Mouse (Mus musculus) heart, embryonic 14.5 days (tissue): ENCODE data around the gene Nsrp1. TPM values are rescaled to one million over a fixed set of nuclear protein-coding genes. Genes with fewer than 3 reads are reported as not detected.
"Not testable (repeated sequence)": the region's sequence is repeated elsewhere in the genome, so short reads cannot be mapped to it uniquely, and the experiment has no call there.

Experiments
- ATAC-seq: fragments of 200-750 bp; cut with Nextera tagmentation; 2 replicates; pipeline ENCODE4 v1.8.0; 2017; ENCODE audit warnings: low read depth, moderate TSS enrichment; ENCODE audit not compliant: insufficient number of reproducible peaks, insufficient read depth, low FRiP score
- H3K27ac ChIP-seq, 2 experiments: fragments of 200-500 bp in 1 of 2; fragments of 300-500 bp in 1 of 2; sonication (generic) in 1 of 2; replicated peaks in 1 of 2; 2 replicates each; pipeline ENCODE4 v1.5.1; 2012 to 2014; ENCODE audit warnings: low read depth in 2 of 2, low read length in 2 of 2, control low read depth in 1 of 2, mild to moderate bottlenecking in 1 of 2, mixed read lengths in 1 of 2; ENCODE audit not compliant: control insufficient read depth in 1 of 2, insufficient read depth in 1 of 2
- H3K27me3 ChIP-seq: fragments of 300-500 bp; sonication (generic); 2 replicates; pipeline ENCODE4 v1.6.1; 2014; ENCODE audit warnings: mild to moderate bottlenecking, low read length, control low read depth; ENCODE audit not compliant: control insufficient read depth, insufficient read depth
- H3K36me3 ChIP-seq: fragments of 300-500 bp; sonication (generic); 2 replicates; pipeline ENCODE4 v1.6.1; 2014; ENCODE audit warnings: mild to moderate bottlenecking, control low read depth, low read length, mixed read lengths; ENCODE audit not compliant: control insufficient read depth, insufficient read depth
- H3K4me1 ChIP-seq, 2 experiments: fragments of 200-500 bp in 1 of 2; fragments of 300-500 bp in 1 of 2; sonication (generic) in 1 of 2; 2 replicates each; pipeline ENCODE4 v1.6.1; 2012 to 2014; ENCODE audit warnings: low read length in 2 of 2, control low read depth in 1 of 2, mixed read lengths in 1 of 2; ENCODE audit not compliant: control insufficient read depth in 2 of 2, insufficient read depth in 2 of 2
- H3K4me2 ChIP-seq: fragments of 300-500 bp; sonication (generic); 2 replicates; pipeline ENCODE4 v1.6.1; 2014; ENCODE audit warnings: mild to moderate bottlenecking, low read length
- H3K4me3 ChIP-seq, 2 experiments: fragments of 200-500 bp in 1 of 2; fragments of 300-500 bp in 1 of 2; sonication (generic) in 1 of 2; 2 replicates each; pipeline ENCODE4 v1.5.1; 2012 to 2014; ENCODE audit warnings: low read length in 2 of 2, mild to moderate bottlenecking in 2 of 2, control low read depth in 1 of 2, low read depth in 1 of 2, moderate library complexity in 1 of 2; ENCODE audit not compliant: control insufficient read depth in 1 of 2, insufficient read depth in 1 of 2
- H3K9ac ChIP-seq: fragments of 300-500 bp; sonication (generic); 2 replicates; pipeline ENCODE4 v1.6.1; 2014; ENCODE audit warnings: mild to moderate bottlenecking, low read length
- H3K9me3 ChIP-seq: fragments of 300-500 bp; sonication (generic); 2 replicates; pipeline ENCODE4 v1.6.1; 2016; ENCODE audit warnings: low read length, control low read depth; ENCODE audit not compliant: control insufficient read depth
- WGBS: fragments of 180-500 bp; shearing (Covaris S2); extraction: QIAGEN DNeasy Blood & Tissue Kit; methylation state at CpG from one replicate; pipeline ENCODE4 v1.1.7; 2014; 5-methylcytosine and 5-hydroxymethylcytosine counted together
- polyA plus RNA-seq: library from polyadenylated mRNA; unstranded; fragments of >200 nt; fragmentation: Nextera tagmentation; extraction: Ambion mirVana; gene quantifications from 2 replicates; pipeline ENCODE4 v1.2.1, GENCODE M21; 2014

The Nsrp1 gene
- polyA plus RNA-seq, 1 experiment from 2014 or later, result 48.0 TPM

GRCm38 (mm10) chr11:77079361-77079760, 1.1 kb upstream of the Nsrp1 start:
- Histone ChIP-seq H3K36me3 (peaks cover 21% of the 10 kb centered on the region), H3K27me3 (peaks cover 8% of the 10 kb centered on the region), H3K4me3 (no peak overlapping the region), H3K9me3 (no peaks in the 10 kb centered on the region), H3K27ac (no peak overlapping the region), H3K9ac (no peak overlapping the region), H3K4me1 (0 out of 4 replicates have a peak, but pooled peaks cover 0 to 2% of the 10 kb centered on the region in 2 experiments), H3K4me2 (no peak overlapping the region)
- 91% methylated on average over 1 of the region's 1 CpGs for WGBS
- ATAC-seq, result no peak

GRCm38 (mm10) chr11:77077792-77078191, 443 bp downstream of the Nsrp1 start:
- peak overlapping the region; percentile 74 to 89 for H3K4me3 ChIP-seq
- H3K9ac ChIP-seq, result peak overlapping the region; percentile 92
- 0 out of 4 replicates have a peak, but pooled peaks cover 0 to 2% of the 10 kb centered on the region in 2 experiments for H3K4me1 ChIP-seq
- H3K27ac ChIP-seq, result peak overlapping the region; percentile 77 to 86
- peaks cover 34% of the 10 kb centered on the region for H3K36me3 ChIP-seq
- H3K9me3 ChIP-seq, result no peaks in the 10 kb centered on the region
- WGBS, result 2% methylated on average over 16 of the region's 16 CpGs
- H3K4me2 ChIP-seq, result peak overlapping the region; percentile 77
- ATAC-seq, result no peak
- H3K27me3 ChIP-seq, result peaks cover 8% of the 10 kb centered on the region

GRCm38 (mm10) chr11:77077331-77077730, 904 bp downstream of the Nsrp1 start:
- ATAC-seq, H3K4me1 ChIP-seq, H3K9me3 ChIP-seq, H3K27me3 ChIP-seq, H3K27ac ChIP-seq: not testable (repeated sequence)
- peaks cover 39% of the 10 kb centered on the region for H3K36me3 ChIP-seq
- H3K9ac ChIP-seq, result peak overlapping the region; percentile 92
- peak overlapping the region; percentile 74 to 89 for H3K4me3 ChIP-seq
- 73% methylated on average over 4 of the region's 4 CpGs for WGBS
- peak overlapping the region; percentile 77 for H3K4me2 ChIP-seq

GRCm38 (mm10) chr11:77070721-77071120, 7.5 kb downstream of the Nsrp1 start:
- H3K9me3 ChIP-seq, result no peaks in the 10 kb centered on the region
- no peak for ATAC-seq
- 79% methylated on average over 4 of the region's 4 CpGs for WGBS
- H3K36me3 ChIP-seq, result peaks cover 44% of the 10 kb centered on the region
- H3K4me1 ChIP-seq, result no peaks in the 10 kb centered on the region
- no peak overlapping the region for H3K27ac ChIP-seq
- no peak overlapping the region for H3K4me3 ChIP-seq
- H3K27me3 ChIP-seq, result no peaks in the 10 kb centered on the region
- no peak overlapping the region for H3K4me2 ChIP-seq
- no peak overlapping the region for H3K9ac ChIP-seq

GRCm38 (mm10) chr11:77068825-77069224, 9.4 kb downstream of the Nsrp1 start:
- Histone ChIP-seq H3K4me3 (no peak overlapping the region), H3K4me2 (no peak overlapping the region), H3K27ac (no peak overlapping the region), H3K9ac (no peak overlapping the region), H3K4me1 (no peaks in the 10 kb centered on the region), H3K27me3 (no peaks in the 10 kb centered on the region), H3K9me3 (no peaks in the 10 kb centered on the region), H3K36me3 (peaks cover 30% of the 10 kb centered on the region)
- WGBS, result 62% methylated on average over 4 of the region's 4 CpGs
- no peak for ATAC-seq

- Histone ChIP-seq H3K9me3 (no peaks in the 10 kb centered on the region), H3K4me2 (no peak overlapping the region), H3K27me3 (no peaks in the 10 kb centered on the region), H3K4me1 (peaks cover 0 to 9% of the 10 kb centered on the region in 2 experiments; a peak in 2 of 4 replicates), H3K27ac (no peak overlapping the region), H3K36me3 (peaks cover 12% of the 10 kb centered on the region), H3K9ac (no peak overlapping the region), H3K4me3 (no peak overlapping the region)
- 91% methylated on average over 2 of the region's 2 CpGs for WGBS
- ATAC-seq, result no peak
Measured at GRCm38 (mm10) chr11:77063406-77063805, 14.8 kb downstream of the Nsrp1 start.

- no peaks in the 10 kb centered on the region for H3K27me3 ChIP-seq
- 49% methylated on average over 5 of the region's 5 CpGs for WGBS
- H3K36me3 ChIP-seq, result peaks cover 12% of the 10 kb centered on the region
- H3K4me2 ChIP-seq, result no peak overlapping the region
- H3K4me3 ChIP-seq, result no peak overlapping the region
- no peak for ATAC-seq
- no peak overlapping the region for H3K27ac ChIP-seq
- H3K9ac ChIP-seq, result no peak overlapping the region
- peaks cover 0 to 9% of the 10 kb centered on the region in 2 experiments; a peak in 2 of 4 replicates for H3K4me1 ChIP-seq
- no peaks in the 10 kb centered on the region for H3K9me3 ChIP-seq
Measured at GRCm38 (mm10) chr11:77061951-77062350, 16.3 kb downstream of the Nsrp1 start.

- 81% methylated on average over 2 of the region's 2 CpGs for WGBS
- Histone ChIP-seq H3K27ac (no peak overlapping the region), H3K9ac (no peak overlapping the region), H3K4me2 (no peak overlapping the region), H3K36me3 (peaks cover 34% of the 10 kb centered on the region), H3K4me1 (no peaks in the 10 kb centered on the region), H3K27me3 (no peaks in the 10 kb centered on the region), H3K9me3 (no peaks in the 10 kb centered on the region), H3K4me3 (no peak overlapping the region)
- ATAC-seq, result no peak
Measured at GRCm38 (mm10) chr11:77042816-77043215, 35.4 kb downstream of the Nsrp1 start.
